Mouse (Mus musculus): ENCODE measurements around the gene Arid5a.

The Arid5a gene

DNA sequence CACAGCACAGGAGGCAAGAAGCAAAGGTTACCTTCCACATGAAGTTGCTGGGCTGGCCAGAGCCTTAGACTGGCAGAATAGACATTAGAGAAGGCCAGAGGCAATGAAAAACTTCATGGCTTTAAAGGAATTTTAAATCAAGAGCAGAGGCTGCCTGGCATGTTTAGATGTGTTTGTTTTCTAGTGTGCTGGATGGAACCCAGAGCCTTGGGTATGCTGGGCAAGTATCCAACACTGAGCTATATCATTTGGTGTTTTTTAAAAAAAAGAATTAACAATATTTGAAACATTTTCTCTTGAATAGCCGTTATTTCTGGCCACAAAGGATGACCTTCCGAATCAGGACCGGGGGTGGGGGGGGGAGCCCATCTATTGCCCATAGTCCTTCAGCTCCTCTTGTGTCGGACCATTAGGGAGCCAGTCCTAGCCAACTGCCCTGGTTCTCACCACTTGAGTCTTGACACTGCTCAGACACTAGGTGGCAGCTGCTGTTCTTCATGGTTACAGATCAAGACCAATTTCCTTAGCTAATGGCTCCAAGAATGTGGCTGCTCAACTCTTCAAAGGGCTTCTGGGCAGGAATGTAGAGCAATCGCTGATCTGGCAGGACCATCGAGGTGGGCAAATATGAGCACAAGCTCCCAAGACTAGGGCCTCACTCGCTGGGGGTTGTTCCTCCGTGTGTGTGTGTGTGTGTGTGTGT, 16.4 kb downstream of the Arid5a start:
- in situ Hi-C loops (cut with MboI, MseI): no loop called here

DNA sequence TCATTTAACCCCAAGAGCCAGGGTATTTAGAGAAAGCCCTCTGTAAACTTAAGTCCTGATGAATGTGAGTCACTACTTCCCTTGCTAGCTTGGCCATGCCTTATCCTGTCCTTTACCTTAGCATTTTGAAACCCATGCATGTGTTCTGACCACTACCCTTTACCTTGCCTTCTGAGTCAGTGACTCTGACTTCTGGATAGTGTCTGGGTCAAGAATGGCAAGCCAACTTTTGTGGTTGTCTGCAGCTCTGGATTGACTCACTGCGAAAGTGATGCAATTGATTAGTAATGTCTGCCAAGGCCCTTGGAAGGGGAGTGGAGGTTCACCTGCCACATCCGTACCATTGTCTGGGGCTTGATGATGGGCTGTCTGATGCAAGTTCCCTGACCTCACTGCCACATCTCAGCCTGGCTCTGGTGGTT, 18.4 kb downstream of the Arid5a start:
- in situ Hi-C loops (cut with MboI, MseI): no loop called here

DNA sequence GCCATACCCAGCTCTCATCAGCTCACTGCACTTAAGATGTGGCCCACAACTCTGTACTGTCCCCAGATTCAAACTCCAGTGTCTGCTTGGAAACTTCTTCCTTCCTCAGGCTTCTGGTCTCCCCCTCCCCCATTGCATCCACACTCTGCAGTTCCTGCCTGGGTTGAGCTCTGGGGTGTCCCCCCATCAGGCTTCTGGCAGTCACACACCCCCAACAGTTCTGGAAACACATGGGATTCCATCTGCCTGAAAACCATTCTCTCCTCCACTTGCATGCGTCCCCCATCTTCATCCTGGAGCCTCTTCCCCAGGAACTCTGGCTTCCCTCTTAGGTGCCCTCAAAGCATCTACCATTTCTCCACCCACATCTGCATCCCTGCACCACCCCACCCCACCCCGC, 19.3 kb downstream of the Arid5a start:
- in situ Hi-C loops (cut with MboI, MseI): no loop called here

DNA sequence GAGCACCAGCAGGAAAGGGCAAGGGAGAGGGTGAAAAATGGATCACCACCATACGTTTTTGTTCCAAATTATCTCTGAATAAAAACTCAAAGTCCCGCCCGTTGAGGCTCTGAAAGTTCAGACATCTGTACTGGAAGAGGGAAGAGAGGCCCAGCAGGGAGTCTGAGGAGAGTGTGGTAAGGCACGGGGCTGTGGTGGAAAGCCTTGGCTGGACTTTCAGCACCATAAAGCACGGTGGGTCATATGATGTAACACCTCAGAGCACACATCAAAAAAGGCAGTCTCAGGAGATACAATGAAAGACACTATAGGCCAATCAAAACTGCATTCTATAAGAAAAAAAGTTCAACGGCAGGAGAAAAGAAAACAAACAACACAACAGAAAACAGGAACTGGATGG, 24.2 kb downstream of the Arid5a start:
- in situ Hi-C loops (cut with MboI, MseI): no loop called here

DNA sequence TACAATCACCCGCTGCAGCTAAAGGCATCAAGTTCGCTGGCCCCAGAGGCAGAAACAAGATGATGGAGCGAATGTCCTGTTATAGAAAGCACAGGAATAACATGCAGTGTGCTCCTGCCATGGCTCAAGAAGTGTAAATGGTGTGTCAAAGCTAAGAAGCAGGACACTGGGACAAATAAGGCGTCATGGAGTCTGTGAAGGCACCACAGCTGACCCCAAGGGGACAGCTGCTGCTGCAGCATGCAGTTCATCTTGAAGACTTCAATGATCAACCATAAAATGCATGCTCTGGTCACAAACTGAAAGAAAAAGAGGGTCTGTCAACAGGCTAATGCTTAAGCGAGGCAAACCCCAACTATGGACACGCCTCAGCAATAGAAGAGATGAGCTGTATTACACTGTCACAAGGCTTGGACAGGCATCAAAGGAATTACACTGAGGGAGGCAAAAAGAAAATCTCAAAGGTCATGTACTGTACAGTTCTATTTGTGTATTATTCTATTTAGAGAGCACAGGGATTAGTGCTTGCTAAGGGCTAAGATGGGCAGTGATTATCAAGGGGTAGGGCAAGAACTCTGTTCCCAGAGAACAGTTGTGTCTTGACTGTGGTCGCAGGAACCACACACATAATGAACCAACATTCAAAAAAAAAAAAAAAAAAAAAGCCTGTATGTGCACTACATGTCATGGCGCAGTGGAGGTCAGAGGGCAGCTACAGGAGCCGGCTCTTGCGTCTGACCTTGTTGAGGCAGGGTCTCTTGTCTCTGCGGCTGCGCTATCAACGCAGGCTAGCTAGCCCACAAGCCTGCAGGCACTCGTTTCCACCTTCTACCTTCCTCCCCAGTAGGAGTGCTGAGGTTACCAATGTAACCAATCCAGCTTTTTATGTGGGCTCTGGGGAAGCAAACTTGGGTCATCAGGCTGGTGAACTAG, 25.7 kb downstream of the Arid5a start:
- in situ Hi-C loops (cut with MboI, MseI): no loop called here

DNA sequence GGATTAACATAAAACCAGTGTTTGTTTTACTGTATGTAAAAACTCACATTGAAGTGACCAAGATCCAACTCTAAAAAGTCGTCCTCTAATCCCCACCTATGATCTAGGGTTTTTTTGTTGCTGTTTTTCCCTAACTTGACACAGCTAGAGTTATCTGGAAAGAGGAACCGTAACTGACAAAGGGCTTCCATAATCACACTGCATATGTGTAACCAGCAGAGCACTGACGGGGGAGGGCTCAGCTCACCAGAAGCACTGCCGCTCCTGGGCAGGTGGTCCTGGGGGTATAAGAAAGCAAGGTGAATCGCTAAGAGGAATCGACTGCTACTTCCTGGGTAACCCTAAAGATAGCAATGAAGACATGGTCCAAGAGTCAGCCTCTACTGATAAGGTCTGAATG, 35.0 kb downstream of the Arid5a start:
- in situ Hi-C loops (cut with MboI, MseI): no loop called here

DNA sequence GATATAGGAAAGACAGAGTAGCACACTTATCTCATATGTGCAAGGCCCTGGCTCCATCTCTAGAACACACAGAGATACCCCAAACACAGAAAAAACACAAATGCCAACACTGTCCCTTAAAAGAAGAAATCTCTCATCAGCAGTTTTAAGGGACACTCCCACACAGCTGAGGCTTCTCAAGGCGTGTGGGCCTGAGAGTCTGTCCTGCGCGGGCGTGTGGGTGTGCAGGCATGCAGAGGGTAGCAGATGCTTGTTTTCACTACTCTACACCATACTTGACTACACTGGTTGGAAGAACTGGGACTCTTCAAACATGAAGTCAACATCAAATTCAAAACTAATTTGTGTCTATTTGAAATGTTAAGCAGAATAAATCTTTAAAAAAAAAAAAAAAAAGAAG, 44.8 kb downstream of the Arid5a start:
- in situ Hi-C loops (cut with MboI, MseI): no loop called here

DNA sequence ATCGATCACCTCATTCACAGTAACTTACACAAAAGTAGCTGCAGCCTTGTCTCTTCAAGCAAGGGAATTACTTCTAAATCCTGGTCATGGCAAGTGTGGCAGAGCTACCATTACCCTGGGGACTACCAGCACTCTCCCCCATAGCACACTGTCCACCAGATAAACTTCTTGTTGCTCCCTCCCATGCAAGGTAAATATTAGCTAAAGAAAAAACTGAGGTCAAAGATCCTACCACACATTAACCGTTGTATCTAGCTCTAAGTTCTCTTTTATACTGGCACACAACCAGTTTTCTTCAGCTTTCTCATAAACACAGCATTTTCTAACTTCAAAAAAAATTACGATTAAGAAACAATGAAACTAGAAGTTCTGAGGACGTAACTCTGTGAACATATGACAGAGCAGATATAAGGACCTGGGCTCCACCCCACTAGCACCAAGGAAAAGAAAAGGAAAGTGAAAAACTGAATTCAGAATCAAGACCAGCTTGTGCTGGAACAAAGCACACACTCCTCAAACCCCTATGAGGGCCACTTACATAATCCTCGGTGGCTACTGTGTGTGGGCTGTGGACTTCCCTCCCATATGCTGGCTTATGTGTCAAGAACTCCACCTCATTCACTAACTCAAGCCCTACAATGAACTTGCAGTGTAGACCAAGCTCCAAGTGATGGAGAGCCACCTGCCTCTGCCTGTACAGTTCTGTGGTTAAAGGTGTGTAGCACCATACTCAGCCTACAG, 49.6 kb downstream of the Arid5a start:
- in situ Hi-C loops (cut with MboI, MseI): no loop called here

DNA sequence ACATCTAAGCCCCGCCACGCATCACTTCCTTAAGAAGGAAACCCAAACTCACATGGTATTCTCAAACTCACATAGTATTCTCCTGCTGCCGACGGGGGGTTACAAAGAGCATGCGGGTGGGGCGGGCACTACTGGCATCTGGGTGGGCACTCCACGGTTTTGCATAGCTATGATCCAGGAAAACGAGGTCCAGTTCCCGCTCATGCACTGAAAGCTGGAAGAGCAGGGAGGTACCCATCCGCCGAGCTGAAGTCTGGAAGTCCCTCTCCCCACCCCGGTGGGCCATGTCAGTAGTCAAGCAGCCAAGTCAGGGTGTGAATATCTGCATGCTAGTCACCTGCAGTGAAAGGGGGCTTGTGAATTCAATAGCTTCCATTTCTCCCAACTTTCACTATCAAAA, 60.2 kb downstream of the Arid5a start:
- in situ Hi-C loops (cut with MboI, MseI): no loop called here

DNA sequence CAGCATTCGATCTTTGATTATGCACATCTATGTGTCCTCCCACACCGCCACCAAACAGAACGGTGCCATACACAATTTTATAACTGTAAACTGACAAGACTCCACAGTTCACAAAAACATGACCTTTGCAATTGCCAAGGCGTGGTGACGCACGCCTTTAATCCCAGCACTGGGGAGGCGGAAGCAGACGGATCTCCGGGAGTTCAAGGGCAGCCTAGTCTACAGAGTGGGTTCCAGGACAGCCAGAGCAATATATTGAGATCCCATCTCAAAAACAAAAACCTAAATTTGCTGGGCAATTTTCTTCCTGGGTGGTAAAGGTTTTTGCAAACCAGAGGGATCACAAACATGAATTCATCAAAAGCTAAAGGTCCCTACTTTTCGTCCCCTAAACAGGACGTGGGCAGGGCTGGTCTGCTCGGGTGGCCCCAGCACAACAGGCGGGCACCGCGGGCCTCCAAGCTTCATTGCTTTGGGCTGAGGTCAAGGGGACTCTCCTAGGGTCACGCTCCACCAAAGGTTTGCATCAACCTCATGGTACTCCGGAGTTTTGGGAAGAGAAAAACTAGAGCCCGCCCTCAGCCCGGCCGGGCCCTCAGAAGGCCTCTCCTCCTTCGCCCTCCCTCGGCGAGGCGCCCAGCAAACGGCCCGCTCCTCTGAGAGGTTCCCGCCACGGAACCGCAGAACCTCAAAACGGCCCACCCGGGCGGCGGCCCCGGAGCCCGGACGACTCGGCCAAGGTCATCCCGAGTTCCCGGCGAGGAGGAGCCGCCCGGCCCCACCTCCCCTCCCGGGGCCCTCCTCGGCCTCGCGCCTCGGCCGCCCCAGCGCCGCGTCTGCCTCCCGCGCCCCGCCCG, 60.8 kb downstream of the Arid5a start:
- in situ Hi-C loops (cut with MboI, MseI): no loop called here

DNA sequence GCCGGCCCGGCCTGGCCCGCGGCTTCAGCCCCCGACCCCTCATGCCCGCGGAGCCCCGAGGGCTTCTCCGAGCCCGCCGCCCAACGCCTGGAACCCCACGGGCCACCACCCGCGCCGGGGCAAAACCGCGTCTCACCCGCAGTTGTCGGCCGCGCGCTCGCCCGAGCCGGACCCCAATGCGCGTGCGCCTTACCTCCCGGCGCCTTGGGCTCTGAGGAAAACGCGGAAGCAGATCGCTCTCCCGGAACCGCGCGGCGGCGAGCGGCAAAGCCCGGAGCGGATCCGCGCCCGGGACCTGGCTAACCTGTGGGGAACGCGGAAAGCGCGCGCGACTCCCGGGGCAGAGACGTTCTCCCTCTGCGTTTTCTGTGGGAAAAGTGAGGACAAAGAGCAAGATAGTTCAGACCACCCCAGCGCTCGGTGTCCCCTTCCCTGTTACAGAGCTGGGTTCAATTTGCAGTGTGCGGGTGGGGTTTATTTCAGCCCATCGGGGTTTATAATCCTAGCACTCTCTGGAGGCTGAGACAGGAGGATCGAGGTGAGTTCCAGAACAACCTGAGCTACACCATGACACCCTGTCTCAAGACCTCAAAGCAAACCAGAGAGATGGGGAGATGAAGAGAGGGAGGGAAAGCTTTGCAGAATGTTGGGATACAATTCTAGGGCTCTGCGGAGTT, 61.6 kb downstream of the Arid5a start, which contains the start of gene Kansl3:
Kansl3 (minus strand) TSS at position 213 of the 677 bp plus-strand sequence.
- in situ Hi-C loops (cut with MboI, MseI): no loop called here

DNA sequence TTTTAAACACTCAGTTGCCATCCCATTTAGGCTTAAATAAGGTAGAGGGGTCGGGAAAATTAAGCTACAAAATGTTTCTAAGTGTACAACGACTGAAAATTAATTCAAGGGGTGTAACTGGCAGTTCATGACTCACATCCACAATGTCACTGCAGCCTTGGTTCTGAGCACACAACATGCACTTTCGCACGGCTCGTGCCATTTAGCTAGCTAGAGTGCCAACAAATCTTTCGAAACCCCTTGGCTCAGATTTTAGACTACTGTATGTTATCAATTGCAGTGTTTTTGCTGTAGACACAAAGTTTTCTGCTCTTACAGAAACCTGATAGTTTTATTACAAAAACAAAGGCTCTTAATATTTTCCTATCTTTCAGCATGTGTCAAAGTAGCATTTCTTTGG, 63.4 kb downstream of the Arid5a start:
- in situ Hi-C loops (cut with MboI, MseI): no loop called here

DNA sequence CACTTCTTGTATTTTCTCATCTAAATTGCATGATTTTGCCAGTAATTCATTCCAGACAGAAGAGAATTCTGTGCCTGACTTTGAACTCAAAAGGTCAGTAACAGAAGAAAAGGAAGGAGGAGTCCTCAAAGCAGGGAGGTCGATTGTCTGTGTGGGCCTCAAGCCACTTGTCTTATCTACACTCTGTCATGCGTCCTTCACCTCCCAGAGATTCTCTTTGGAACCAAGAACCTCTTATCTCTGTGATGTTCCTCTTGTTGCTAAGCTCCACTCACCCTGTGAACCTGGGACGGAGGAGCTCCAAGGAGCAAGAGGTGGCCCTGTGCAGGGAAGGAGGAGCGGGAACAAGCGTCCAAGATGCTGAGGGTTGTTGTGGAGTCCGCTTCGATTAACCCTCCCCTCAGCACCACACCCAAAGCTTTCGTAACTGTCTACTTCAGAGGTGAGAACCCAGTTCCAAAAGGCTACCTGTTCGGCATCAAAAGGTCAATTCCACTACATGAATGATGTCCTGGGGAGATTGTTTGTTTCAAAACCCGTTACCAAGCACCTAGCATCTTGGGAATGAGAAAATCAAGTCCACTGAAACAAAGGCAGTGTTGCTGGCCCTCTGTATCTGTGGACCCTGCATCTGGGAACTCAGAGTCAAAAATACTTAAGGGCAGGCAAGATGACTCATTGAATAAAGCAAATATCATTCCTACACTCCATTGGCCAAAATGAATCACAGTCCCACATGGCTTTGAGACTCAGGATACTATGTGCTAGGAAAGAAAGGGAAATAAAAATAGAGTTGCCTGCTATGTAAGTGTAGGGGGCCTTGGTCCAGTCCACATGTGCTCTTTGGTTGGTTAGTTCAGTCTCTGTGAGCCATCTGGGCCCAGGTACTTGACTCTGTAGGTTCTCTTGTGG, 64.7 kb downstream of the Arid5a start, which contains the start of gene Fer1l5:
Fer1l5 (plus strand) TSS at position 358 of the 912 bp plus-strand sequence.
- in situ Hi-C loops (cut with MboI, MseI): no loop called here

Measured in T-helper 2 cell (primary cell).